Mouse (Mus musculus) layer of hippocampus, postnatal 36 days (tissue): ENCODE results near the gene Sema3b. TPM values are rescaled to one million over a fixed set of nuclear protein-coding genes. Genes with fewer than 3 reads are reported as not detected.
A peak's percentile ranks its signal among the peaks of the same experiment; 100 is the strongest.

Experiments used
- DNase-seq, 2 experiments: peaks; one replicate each; pipeline ENCODE4 v3.0.0; 2022
- total RNA-seq, 2 experiments: library from RNA; stranded (reverse); gene quantifications; 2 replicates each; pipeline ENCODE4 v1.2.3; 2021

Gene Sema3b
- total RNA-seq, 2 experiments from 2014 or later, result 1.7 to 2.2 TPM

GRCm38 (mm10) chr9:107612191-107612944 is 3.3 kb upstream of the Sema3b start:
- DNase-seq, result peak; percentile 98 to 99

- no peak for DNase-seq
These were observed 2.6 kb upstream of the Sema3b start for GRCm38 (mm10) chr9:107611456-107612190.

GRCm38 (mm10) chr9:107609433-107609830 is 403 bp upstream of the Sema3b start:
- DNase-seq, result no peak

GRCm38 (mm10) chr9:107607653-107608245 is 1.3 kb downstream of the Sema3b start:
- no peak for DNase-seq

- DNase-seq, result no peak
These were observed 2.0 kb downstream of the Sema3b start for GRCm38 (mm10) chr9:107607036-107607435.

- DNase-seq, result no peak
These were observed 2.4 kb downstream of the Sema3b start for GRCm38 (mm10) chr9:107606591-107606990.

GRCm38 (mm10) chr9:107605041-107605661 is 3.9 kb downstream of the Sema3b start:
- no peak for DNase-seq

- no peak for DNase-seq
These were observed 5.8 kb downstream of the Sema3b start for GRCm38 (mm10) chr9:107603251-107603650.

- peak; percentile 86 to 90 for DNase-seq
These were observed 6.9 kb downstream of the Sema3b start for GRCm38 (mm10) chr9:107602068-107602648.

- no peak for DNase-seq
These were observed 7.8 kb downstream of the Sema3b start for GRCm38 (mm10) chr9:107601275-107601674.

GRCm38 (mm10) chr9:107600745-107601144 is 8.3 kb downstream of the Sema3b start:
- no peak for DNase-seq

- DNase-seq, result no peak
These were observed 9.2 kb downstream of the Sema3b start for GRCm38 (mm10) chr9:107599842-107600241.

- no peak for DNase-seq
These were observed 9.6 kb downstream of the Sema3b start for GRCm38 (mm10) chr9:107599433-107599832.

GRCm38 (mm10) chr9:107598385-107598784 is 10.6 kb downstream of the Sema3b start:
- DNase-seq, result no peak

GRCm38 (mm10) chr9:107596619-107597569 is 12.1 kb downstream of the Sema3b start:
- DNase-seq, result no peak

GRCm38 (mm10) chr9:107594281-107595062 is 14.6 kb downstream of the Sema3b start:
- DNase-seq, result no peak

GRCm38 (mm10) chr9:107593101-107593976 is 15.7 kb downstream of the Sema3b start:
- DNase-seq, result no peak

- DNase-seq, result no peak
These were observed 18.3 kb downstream of the Sema3b start for GRCm38 (mm10) chr9:107590773-107591060.

- DNase-seq, result no peak
These were observed 18.8 kb downstream of the Sema3b start for GRCm38 (mm10) chr9:107590058-107590772.
